Mouse (Mus musculus) adrenal gland (tissue): Measurements from ENCODE around the gene Marco.

Source experiments
- intact Hi-C: fragments of 180-260 bp; cut with DNase I; formaldehyde crosslinking; loops from one replicate; pipeline ENCODE4 v1.15.1; 2025

Marco gene

DNA sequence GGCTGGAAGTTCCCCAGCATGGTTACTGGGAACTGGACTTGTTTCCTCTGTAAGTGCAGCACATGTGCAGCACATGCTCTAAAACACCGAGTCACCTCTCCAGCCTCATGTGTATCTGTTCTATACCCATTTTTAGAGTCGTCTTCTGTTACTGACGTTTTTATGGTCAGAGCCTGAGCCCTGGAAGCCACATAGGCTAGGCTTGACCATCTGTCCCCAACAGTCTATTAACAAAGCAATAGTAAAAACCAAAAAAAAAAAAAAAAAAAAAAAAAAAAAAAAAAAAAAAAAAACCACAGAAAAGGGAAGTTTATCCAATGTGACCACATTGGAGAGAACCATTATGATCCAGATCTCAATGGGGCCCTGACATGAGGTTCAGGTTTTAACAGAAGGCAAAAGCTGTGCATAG lies 61.6 kb downstream of the Marco start:
- intact Hi-C loops = no loop called here

DNA sequence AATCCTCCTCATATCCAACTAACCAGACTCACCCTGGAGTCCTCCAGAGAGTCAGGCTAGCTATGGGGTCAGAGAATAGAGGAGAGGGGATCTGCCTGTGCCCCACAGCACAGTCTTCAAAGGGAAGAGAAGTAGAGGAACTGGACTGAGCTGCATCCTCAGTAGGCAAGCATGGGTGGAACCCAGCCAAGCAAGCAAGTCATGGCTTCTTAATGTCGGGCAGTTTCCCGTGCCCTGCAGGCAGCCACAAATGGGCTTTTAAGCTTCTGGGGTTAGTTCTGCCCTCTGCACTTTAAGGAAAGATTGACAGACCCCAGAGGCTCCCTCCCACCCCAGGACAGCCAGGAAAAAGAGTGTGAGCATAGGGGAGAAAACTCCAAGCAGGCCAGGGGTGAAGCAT lies 63.2 kb downstream of the Marco start:
- intact Hi-C loops = no loop called here

GRCm38 (mm10) chr1:120435591-120435990 lies 69.2 kb downstream of the Marco start:
- intact Hi-C loops = no loop called here

- intact Hi-C loops = no loop called here
Measured at GRCm38 (mm10) chr1:120430171-120430570, 74.7 kb downstream of the Marco start.

- intact Hi-C loops = no loop called here
Measured at GRCm38 (mm10) chr1:120425587-120425986, 79.2 kb downstream of the Marco start.
